Mouse (Mus musculus) hindbrain, postnatal 0 days (tissue): ENCODE measurements at regions not wholly inside any gene's neighbourhood (a gene's known extent, or its start where the extent isn't known, plus 50 kb on each side); places are given as distances from the start of the nearest gene placed in this dataset.

Experiments used
- ATAC-seq: fragments of 200-750 bp; cut with Nextera tagmentation; 2 replicates; pipeline ENCODE4 v1.8.0; 2017; ENCODE audit warnings: mild to moderate bottlenecking, moderate TSS enrichment, moderate library complexity
- DNase-seq: peaks from one replicate; pipeline ENCODE4 v3.0.0-alpha.2; 2015; ENCODE audit warnings: low spot score
- H3K27ac ChIP-seq: fragments of 300-500 bp; sonication (generic); 2 replicates; pipeline ENCODE4 v1.5.1; 2014; ENCODE audit warnings: mild to moderate bottlenecking
- H3K27me3 ChIP-seq: fragments of 300-500 bp; sonication (generic); 2 replicates; pipeline ENCODE4 v1.6.1; 2014; ENCODE audit warnings: low read length, mixed read lengths; ENCODE audit not compliant: insufficient read depth
- H3K36me3 ChIP-seq: fragments of 300-500 bp; sonication (generic); 2 replicates; pipeline ENCODE4 v1.6.1; 2014; ENCODE audit warnings: low read length, mixed read lengths; ENCODE audit not compliant: insufficient read depth
- H3K4me1 ChIP-seq: fragments of 300-500 bp; sonication (generic); 2 replicates; pipeline ENCODE4 v1.6.1; 2014; ENCODE audit warnings: antibody characterized with exemption, low read length, mixed read lengths; ENCODE audit not compliant: insufficient read depth
- H3K4me2 ChIP-seq: fragments of 300-500 bp; sonication (generic); 2 replicates; pipeline ENCODE4 v1.6.1; 2014; ENCODE audit warnings: low read depth, mild to moderate bottlenecking, low read length, moderate library complexity, mixed read lengths
- H3K4me3 ChIP-seq: fragments of 300-500 bp; sonication (generic); 2 replicates; pipeline ENCODE4 v1.5.1; 2014; ENCODE audit warnings: low read length
- H3K9ac ChIP-seq: fragments of 300-500 bp; sonication (generic); replicated peaks from 2 replicates; pipeline ENCODE4 v1.6.1; 2014; ENCODE audit warnings: mild to moderate bottlenecking, low read length, moderate library complexity, mixed read lengths
- H3K9me3 ChIP-seq: fragments of 300-500 bp; sonication (generic); 2 replicates; pipeline ENCODE4 v1.6.1; 2016; ENCODE audit warnings: low read length, mixed read lengths
- CTCF ChIP-seq: IDR thresholded peaks from 2 replicates; pipeline ENCODE4 v1.5.1; 2016; ENCODE audit warnings: antibody characterized with exemption, control low read depth, low read depth
- WGBS: fragments of 180-500 bp; shearing (Covaris S2); extraction: QIAGEN DNeasy Blood & Tissue Kit; methylation state at CpG from one replicate; pipeline ENCODE4 v1.1.7; 2014; 5-methylcytosine and 5-hydroxymethylcytosine counted together

DNA sequence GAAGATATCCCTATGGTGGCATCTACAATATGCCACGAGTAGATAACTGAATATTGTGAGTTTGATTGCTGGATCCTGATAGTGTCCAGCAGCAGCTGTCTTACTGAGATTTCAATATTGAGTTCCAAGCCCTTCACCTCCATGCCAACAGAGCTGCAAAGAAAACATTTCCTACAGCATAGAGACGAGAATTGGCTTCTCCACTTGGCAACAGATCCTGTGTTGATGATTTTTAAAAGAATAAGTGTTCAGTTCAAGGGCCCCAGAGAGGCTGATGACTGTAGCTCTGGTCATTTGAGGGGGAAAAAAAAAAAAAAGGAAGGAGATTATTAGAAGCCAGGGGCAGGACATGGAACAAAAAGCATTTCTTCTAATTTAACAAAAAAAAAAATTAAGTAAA is 284.7 kb downstream of the Efnb2 start:
- Histone ChIP-seq H3K27me3 (no peaks in the 10 kb centered on the region), H3K4me1 (no peaks in the 10 kb centered on the region), H3K4me3 (no peak overlapping the region), H3K36me3 (no peaks in the 10 kb centered on the region), H3K9me3 (no peaks in the 10 kb centered on the region), H3K9ac (no peak overlapping the region), H3K27ac (no peak overlapping the region), H3K4me2 (no peak overlapping the region)
- ATAC-seq (peak; percentile 84), DNase-seq (peak; percentile 52)
- WGBS: 36% methylated on average over 2 of the region's 2 CpGs
- no peak for TF ChIP-seq CTCF

DNA sequence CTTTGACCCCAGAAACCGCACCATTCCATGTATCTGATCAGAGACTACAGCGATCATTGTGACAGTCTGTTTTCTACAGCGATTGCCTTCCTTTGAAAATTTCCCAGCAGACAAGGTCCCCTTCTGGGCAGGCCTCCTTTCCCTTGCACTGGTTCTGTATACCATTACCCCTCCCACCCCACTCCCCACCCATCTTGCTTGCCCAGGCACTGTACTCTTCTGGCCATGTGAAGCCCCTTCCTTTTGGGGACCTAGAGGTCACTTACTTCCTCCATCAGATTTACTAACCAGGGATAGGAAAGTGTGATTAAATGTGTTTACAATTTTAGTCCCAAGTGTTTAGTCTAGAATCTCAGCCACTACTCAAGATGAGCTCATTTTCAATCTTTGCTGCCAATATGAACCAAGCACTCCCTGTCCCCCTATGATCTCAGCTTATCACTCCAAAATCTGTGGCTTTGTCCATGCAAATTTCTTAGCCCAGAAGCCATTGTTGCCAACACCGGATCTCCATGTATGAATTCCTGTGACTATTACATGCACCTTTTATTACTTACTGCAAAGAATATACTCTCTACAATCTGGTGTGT is 293.7 kb downstream of the Efnb2 start:
- H3K9ac ChIP-seq: no peak overlapping the region
- no peaks in the 10 kb centered on the region for H3K27me3 ChIP-seq
- no peaks in the 10 kb centered on the region for H3K36me3 ChIP-seq
- H3K9me3 ChIP-seq: no peaks in the 10 kb centered on the region
- H3K27ac ChIP-seq: no peak overlapping the region
- 82% methylated on average over 4 of the region's 4 CpGs for WGBS
- no peak for ATAC-seq
- no peaks in the 10 kb centered on the region for H3K4me1 ChIP-seq
- no peak overlapping the region for H3K4me3 ChIP-seq
- no peak for DNase-seq
- TF ChIP-seq CTCF: no peak
- H3K4me2 ChIP-seq: no peak overlapping the region

DNA sequence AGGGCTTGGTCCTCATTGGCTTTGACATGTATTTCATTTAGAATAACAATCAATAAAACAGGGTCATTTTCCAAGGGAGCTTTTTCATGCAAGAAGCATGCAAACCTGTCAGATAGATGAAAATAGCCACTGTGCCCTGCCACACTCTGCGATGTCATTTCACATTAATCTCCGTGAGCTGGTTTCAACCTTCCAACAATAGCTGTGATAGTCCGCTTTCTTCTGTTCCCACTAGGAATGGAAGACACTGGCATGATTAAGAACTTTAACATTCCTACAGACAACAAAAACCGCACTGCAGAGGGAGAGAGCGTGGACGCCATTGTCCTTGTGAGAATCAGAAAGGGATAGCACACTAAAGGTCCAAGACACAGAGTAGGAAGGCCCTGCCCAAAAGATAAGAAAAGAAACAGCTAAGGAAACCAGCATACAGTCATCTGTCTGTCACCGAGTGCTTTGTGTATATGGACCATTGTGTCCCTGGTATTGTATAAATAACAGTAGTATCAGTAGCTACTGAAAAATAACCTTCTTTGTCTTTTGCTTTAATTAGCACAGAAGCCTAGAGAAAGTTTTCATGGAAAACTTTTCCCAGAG is 299.0 kb downstream of the Efnb2 start:
- WGBS: 53% methylated on average over 7 of the region's 7 CpGs
- Histone ChIP-seq H3K4me2 (no peak overlapping the region), H3K4me1 (no peaks in the 10 kb centered on the region), H3K27ac (no peak overlapping the region), H3K4me3 (no peak overlapping the region), H3K9me3 (no peaks in the 10 kb centered on the region), H3K36me3 (no peaks in the 10 kb centered on the region), H3K9ac (no peak overlapping the region), H3K27me3 (no peaks in the 10 kb centered on the region)
- DNase-seq: no peak
- TF ChIP-seq CTCF: no peak
- no peak for ATAC-seq

DNA sequence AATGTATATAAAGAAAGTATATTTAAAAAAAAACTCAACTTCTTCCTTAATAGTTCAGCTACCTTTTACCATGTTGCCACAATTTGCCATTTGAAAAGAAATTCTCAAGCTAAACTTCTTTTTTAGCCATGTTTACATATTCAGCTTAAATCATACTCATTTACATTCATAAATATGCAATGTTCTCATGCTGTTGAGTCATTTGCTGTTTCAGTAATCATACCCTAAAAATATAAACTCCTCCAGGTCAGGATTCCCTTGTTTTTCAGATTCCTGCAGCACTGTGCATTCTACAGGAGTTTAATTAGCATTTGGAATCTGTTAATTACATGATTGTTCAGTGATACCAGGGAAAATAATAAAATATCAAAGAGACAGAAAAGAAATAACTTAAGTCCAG is 300.5 kb downstream of the Efnb2 start:
- no peak overlapping the region for H3K4me2 ChIP-seq
- no peaks in the 10 kb centered on the region for H3K36me3 ChIP-seq
- ATAC-seq (no peak), DNase-seq (no peak)
- H3K27me3 ChIP-seq: no peaks in the 10 kb centered on the region
- H3K4me3 ChIP-seq: no peak overlapping the region
- TF ChIP-seq CTCF: no peak
- H3K9me3 ChIP-seq: no peaks in the 10 kb centered on the region
- H3K9ac ChIP-seq: no peak overlapping the region
- H3K27ac ChIP-seq: no peak overlapping the region
- H3K4me1 ChIP-seq: no peaks in the 10 kb centered on the region

DNA sequence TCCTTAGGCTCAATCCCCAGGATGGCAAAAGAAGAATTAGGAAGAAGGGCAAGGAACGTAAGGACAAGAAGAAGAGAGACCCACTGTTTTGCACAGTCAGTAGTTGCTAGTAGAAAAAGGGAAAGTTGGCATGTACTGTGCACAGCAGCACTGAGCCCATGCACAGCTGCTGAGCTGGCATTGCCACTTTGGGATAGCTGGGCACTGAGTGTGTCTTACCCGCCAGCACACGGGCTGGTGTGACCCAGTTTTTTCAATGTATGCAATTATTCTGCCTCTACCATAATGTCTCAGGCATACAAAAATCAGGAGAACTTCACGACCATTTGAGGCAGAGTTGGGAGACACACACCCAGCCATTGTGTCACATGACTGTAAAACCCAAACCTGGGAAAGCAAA is 306.1 kb downstream of the Efnb2 start:
- H3K4me3 ChIP-seq: no peak overlapping the region
- H3K9me3 ChIP-seq: no peaks in the 10 kb centered on the region
- H3K27me3 ChIP-seq: no peaks in the 10 kb centered on the region
- ATAC-seq: no peak
- no peaks in the 10 kb centered on the region for H3K36me3 ChIP-seq
- no peaks in the 10 kb centered on the region for H3K4me1 ChIP-seq
- 62% methylated on average over 4 of the region's 4 CpGs for WGBS
- no peak overlapping the region for H3K27ac ChIP-seq
- no peak overlapping the region for H3K9ac ChIP-seq
- H3K4me2 ChIP-seq: no peak overlapping the region
- no peak for DNase-seq
- TF ChIP-seq CTCF: no peak

DNA sequence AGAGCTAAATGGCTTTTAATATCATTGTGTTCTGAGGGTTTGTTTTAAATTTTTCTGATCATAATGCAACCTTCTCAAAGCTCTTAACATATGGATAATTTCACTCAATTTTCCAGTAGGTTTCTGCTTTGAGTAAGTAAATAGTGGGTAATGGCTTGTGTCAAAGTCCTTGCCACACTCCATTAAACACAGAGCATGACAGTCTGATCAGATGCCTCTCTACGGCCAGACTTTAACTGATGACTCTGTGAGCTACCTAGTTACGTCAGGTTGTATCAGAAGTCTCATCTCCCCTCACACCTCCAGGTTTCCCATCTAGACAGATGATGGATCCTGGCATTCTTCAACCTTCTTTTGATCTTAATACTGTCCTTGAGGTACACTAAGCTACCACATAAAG is 316.4 kb downstream of the Efnb2 start:
- no peak for TF ChIP-seq CTCF
- no peaks in the 10 kb centered on the region for H3K9me3 ChIP-seq
- no peak overlapping the region for H3K4me3 ChIP-seq
- H3K27me3 ChIP-seq: no peaks in the 10 kb centered on the region
- no peak overlapping the region for H3K27ac ChIP-seq
- 66% methylated on average over 2 of the region's 2 CpGs for WGBS
- H3K4me1 ChIP-seq: no peaks in the 10 kb centered on the region
- DNase-seq (no peak), ATAC-seq (no peak)
- H3K4me2 ChIP-seq: no peak overlapping the region
- H3K9ac ChIP-seq: no peak overlapping the region
- H3K36me3 ChIP-seq: no peaks in the 10 kb centered on the region

DNA sequence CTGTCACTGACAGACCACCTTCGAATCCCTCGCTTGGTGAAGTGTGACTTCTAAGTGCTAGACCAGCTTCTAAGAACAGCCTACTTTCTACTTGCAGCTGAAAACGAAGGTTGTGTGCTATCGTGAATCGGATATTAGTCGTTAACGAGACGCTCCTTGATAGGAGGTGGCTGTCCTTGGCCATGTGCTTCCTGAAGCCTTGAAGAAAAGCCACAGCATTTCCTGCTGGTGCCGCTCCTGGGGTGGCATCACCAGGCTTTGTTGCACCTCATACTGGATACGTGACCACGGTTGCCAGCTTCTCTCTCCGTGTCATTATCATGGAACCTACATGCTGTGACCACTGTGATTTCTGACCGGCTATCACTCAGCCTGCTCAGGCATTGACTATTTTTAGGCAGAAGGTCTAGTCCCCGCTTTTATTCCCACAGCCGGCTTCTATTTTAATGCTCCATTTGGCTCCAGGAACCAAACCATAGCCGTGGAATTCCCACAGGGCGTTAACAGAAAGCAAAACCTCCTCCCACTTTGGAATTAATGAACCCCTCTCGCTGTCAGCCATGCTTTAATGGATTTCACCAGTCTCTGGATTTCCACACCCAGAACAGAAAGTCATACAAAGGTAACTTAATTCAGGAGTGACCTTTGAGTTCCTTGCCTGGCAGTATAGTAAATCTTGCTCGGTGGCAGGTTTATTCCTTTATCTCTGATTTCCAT is 325.6 kb downstream of the Efnb2 start:
- Histone ChIP-seq H3K4me3 (no peak overlapping the region), H3K9ac (no peak overlapping the region), H3K4me1 (no peaks in the 10 kb centered on the region), H3K27me3 (no peaks in the 10 kb centered on the region), H3K9me3 (no peaks in the 10 kb centered on the region), H3K4me2 (no peak overlapping the region), H3K36me3 (no peaks in the 10 kb centered on the region), H3K27ac (no peak overlapping the region)
- TF ChIP-seq CTCF: no peak
- DNase-seq (peak; percentile 12), ATAC-seq (no peak)
- 50% methylated on average over 19 of the region's 19 CpGs for WGBS
